Mouse (Mus musculus) liver, adult 2 months (tissue): ENCODE measurements at regions not wholly inside any gene's neighbourhood (a gene's known extent, or its start where the extent isn't known, plus 50 kb on each side); places are given as distances from the start of the nearest gene placed in this dataset.

Experiments
- CTCF ChIP-seq: fragments of 200-500 bp; IDR thresholded peaks from 2 replicates; pipeline ENCODE4 v1.5.1; 2011; ENCODE audit warnings: low read depth, low read length, control low read depth
- POLR2A ChIP-seq: fragments of 200-500 bp; IDR thresholded peaks from 2 replicates; pipeline ENCODE4 v1.6.1; 2011; ENCODE audit warnings: low read length, control low read depth; ENCODE audit not compliant: insufficient read depth; ENCODE audit errors: extremely low read depth

DNA sequence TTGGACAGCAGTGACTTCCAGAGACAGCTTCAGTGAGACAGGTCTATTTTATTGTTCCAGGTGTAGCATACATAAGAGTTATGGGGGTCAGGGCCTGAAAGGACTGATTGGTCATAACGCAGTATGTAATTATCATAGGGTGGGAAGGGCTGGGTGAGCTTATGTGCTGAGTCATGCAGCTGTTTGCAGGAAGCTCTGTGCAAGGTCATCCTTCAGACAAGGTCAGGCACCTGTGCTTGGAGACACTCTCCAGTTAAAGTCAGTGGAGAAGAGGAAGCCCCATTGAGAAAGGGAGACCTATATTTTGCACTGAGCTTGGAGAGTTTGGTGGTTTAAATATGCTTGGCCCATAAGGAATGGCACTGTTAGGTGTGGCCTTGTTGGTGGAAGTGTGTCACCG is 62.0 kb upstream of the Nkd1 start:
- TF ChIP-seq CTCF (no peak), POLR2A (no peak)
